Mouse (Mus musculus): Measurements from ENCODE around the gene Gm5565. TPM values are rescaled to one million over a fixed set of nuclear protein-coding genes. Genes with fewer than 3 reads are reported as not detected.
"Not testable (repeated sequence)": the region's sequence is repeated elsewhere in the genome, so short reads cannot be mapped to it uniquely, and the experiment has no call there.

Gene Gm5565
- polyA plus RNA-seq, 1 experiment from 2014 or later, result not detected

- not testable (repeated sequence) for H3K36me3 ChIP-seq (ENCODE audit: insufficient read depth, low read length)
Observed at GRCm38 (mm10) chr5:146172744-146173143, 12.4 kb upstream of the Gm5565 start.

GRCm38 (mm10) chr5:146170621-146171020 lies 10.3 kb upstream of the Gm5565 start, which contains the start of gene Gm6309:
Gene Gm6309 (minus strand): TSS chr5:146170721.
- not testable (repeated sequence) for H3K9ac ChIP-seq (replicated peaks; ENCODE audit: low read depth); H3K4me3 ChIP-seq (ENCODE audit: low read depth, low read length); ATAC-seq; H3K4me1 ChIP-seq (ENCODE audit: insufficient read depth, low read depth, low read length); H3K9me3 ChIP-seq (ENCODE audit: low read length); H3K36me3 ChIP-seq (ENCODE audit: insufficient read depth, low read length); DNase-seq (ENCODE audit: low spot score); H3K27me3 ChIP-seq (replicated peaks; ENCODE audit: insufficient read depth, low read length); H3K4me2 ChIP-seq (replicated peaks; ENCODE audit: low read depth, low read length); H3K27ac ChIP-seq (ENCODE audit: low read length)
- 69% methylated on average over 2 of the region's 2 CpGs for WGBS

More at GRCm38 (mm10) chr5:146172744-146173143, 12.4 kb upstream of the Gm5565 start:
- DNase-seq (ENCODE audit: low spot score); H3K27ac ChIP-seq (ENCODE audit: low read length); H3K4me3 ChIP-seq (ENCODE audit: low read depth, low read length); ATAC-seq; H3K9me3 ChIP-seq (ENCODE audit: low read length); H3K9ac ChIP-seq (replicated peaks; ENCODE audit: low read depth); H3K27me3 ChIP-seq (replicated peaks; ENCODE audit: insufficient read depth, low read length); H3K4me1 ChIP-seq (ENCODE audit: insufficient read depth, low read depth, low read length); H3K4me2 ChIP-seq (replicated peaks; ENCODE audit: low read depth, low read length): not testable (repeated sequence)
- TF ChIP-seq CTCF (IDR thresholded peaks at IDR 0.05), result peak; percentile 34
- WGBS, result 42% methylated on average over 4 of the region's 4 CpGs

GRCm38 (mm10) chr5:146158326-146158725 lies 2.0 kb downstream of the Gm5565 start:
- 85% methylated on average over 4 of the region's 4 CpGs for WGBS

GRCm38 (mm10) chr5:146150454-146150853 lies 9.9 kb downstream of the Gm5565 start:
- H3K9ac ChIP-seq (replicated peaks; ENCODE audit: low read depth), result no peak overlapping the region
- DNase-seq (ENCODE audit: low spot score) (no peak), ATAC-seq (no peak)
- H3K27ac ChIP-seq (ENCODE audit: low read length), result no peak overlapping the region
- H3K36me3 ChIP-seq (ENCODE audit: insufficient read depth, low read length), result no peaks in the 10 kb centered on the region
- H3K4me3 ChIP-seq (ENCODE audit: low read depth, low read length), result no peak overlapping the region
- no peaks in the 10 kb centered on the region for H3K9me3 ChIP-seq (ENCODE audit: low read length)
- H3K27me3 ChIP-seq (replicated peaks; ENCODE audit: insufficient read depth, low read length), result no peaks in the 10 kb centered on the region
- no peak overlapping the region for H3K4me2 ChIP-seq (replicated peaks; ENCODE audit: low read depth, low read length)
- 57% methylated on average over 3 of the region's 3 CpGs for WGBS
- no peak for TF ChIP-seq EP300 (IDR thresholded peaks at IDR 0.05)
- TF ChIP-seq CTCF (IDR thresholded peaks at IDR 0.05), result no peak
- H3K4me1 ChIP-seq (ENCODE audit: insufficient read depth, low read depth, low read length), result no peaks in the 10 kb centered on the region

More at GRCm38 (mm10) chr5:146158326-146158725, 2.0 kb downstream of the Gm5565 start:
- not testable (repeated sequence) for H3K27me3 ChIP-seq (replicated peaks; ENCODE audit: insufficient read depth, low read length); ATAC-seq; H3K9ac ChIP-seq (replicated peaks; ENCODE audit: low read depth); H3K4me1 ChIP-seq (ENCODE audit: insufficient read depth, low read depth, low read length); DNase-seq (ENCODE audit: low spot score); H3K36me3 ChIP-seq (ENCODE audit: insufficient read depth, low read length); H3K4me3 ChIP-seq (ENCODE audit: low read depth, low read length); H3K27ac ChIP-seq (ENCODE audit: low read length); H3K9me3 ChIP-seq (ENCODE audit: low read length); H3K4me2 ChIP-seq (replicated peaks; ENCODE audit: low read depth, low read length)

GRCm38 (mm10) chr5:146147903-146148302 lies 12.4 kb downstream of the Gm5565 start:
- no peaks in the 10 kb centered on the region for H3K4me1 ChIP-seq (ENCODE audit: insufficient read depth, low read depth, low read length)
- no peak overlapping the region for H3K27ac ChIP-seq (ENCODE audit: low read length)
- no peak overlapping the region for H3K4me2 ChIP-seq (replicated peaks; ENCODE audit: low read depth, low read length)
- no peaks in the 10 kb centered on the region for H3K27me3 ChIP-seq (replicated peaks; ENCODE audit: insufficient read depth, low read length)
- TF ChIP-seq CTCF (IDR thresholded peaks at IDR 0.05), result no peak
- no peak for TF ChIP-seq EP300 (IDR thresholded peaks at IDR 0.05)
- no peaks in the 10 kb centered on the region for H3K9me3 ChIP-seq (ENCODE audit: low read length)
- DNase-seq (ENCODE audit: low spot score) (no peak), ATAC-seq (no peak)
- WGBS, result 20% methylated on average over 2 of the region's 2 CpGs
- no peaks in the 10 kb centered on the region for H3K36me3 ChIP-seq (ENCODE audit: insufficient read depth, low read length)
- H3K4me3 ChIP-seq (ENCODE audit: low read depth, low read length), result no peak overlapping the region
- H3K9ac ChIP-seq (replicated peaks; ENCODE audit: low read depth), result no peak overlapping the region

Other genes with a start within 250 kb of the Gm5565 start
- gene Cyp3a25, start 150.9 kb downstream of the Gm5565 start, polyA plus RNA-seq (2015; fragmentation: Nextera tagmentation; extraction: Ambion mirVana), result 0.08 TPM in 1 of 2 replicates, not detected in the other
- not detected in 2 replicates for gene Cyp3a59, start 81.3 kb downstream of the Gm5565 start, polyA plus RNA-seq (2015; fragmentation: Nextera tagmentation; extraction: Ambion mirVana)
- not detected in 2 replicates for gene Gm6309, start 10.2 kb upstream of the Gm5565 start, polyA plus RNA-seq (2015; fragmentation: Nextera tagmentation; extraction: Ambion mirVana)
- gene 1700001J03Rik, start 24.8 kb upstream of the Gm5565 start, polyA plus RNA-seq (2015; fragmentation: Nextera tagmentation; extraction: Ambion mirVana), result 0.36 TPM in 1 of 2 replicates, not detected in the other
- gene Rnf6, start 61.0 kb upstream of the Gm5565 start, polyA plus RNA-seq (2015; fragmentation: Nextera tagmentation; extraction: Ambion mirVana), result 42.6 and 44.9 TPM in 2 replicates
- gene Cdk8, start 70.7 kb upstream of the Gm5565 start, polyA plus RNA-seq (2015; fragmentation: Nextera tagmentation; extraction: Ambion mirVana), result 12.1 and 12.4 TPM in 2 replicates
- gene Wasf3, start 224.4 kb upstream of the Gm5565 start, polyA plus RNA-seq (2015; fragmentation: Nextera tagmentation; extraction: Ambion mirVana), result 0.31 and 0.37 TPM in 2 replicates

Measured in lung, postnatal 0 days (tissue).